Mouse (Mus musculus) granulocyte monocyte progenitor cell, adult 5-6 weeks (primary cell): ENCODE results near the gene Zan. TPM values are rescaled to one million over a fixed set of nuclear protein-coding genes. Genes with fewer than 3 reads are reported as not detected.

Source experiments
- ATAC-seq: replicated peaks from 2 replicates; pipeline ENCODE4 v1.8.0; 2016; ENCODE audit warnings: mild to moderate bottlenecking, moderate TSS enrichment, inconsistent platforms; ENCODE audit not compliant: poor library complexity, severe bottlenecking
- total RNA-seq, 2 experiments: library from RNA; stranded (forward) in 1 of 2; stranded (reverse) in 1 of 2; fragments of 200-712, 200-1000 nt in 1 of 2; fragments of >200 nt in 1 of 2; fragmentation: Nextera tagmentation in 1 of 2; gene quantifications; 2 replicates each; pipeline ENCODE4 v1.2.3; 2014 to 2017

Gene Zan
- total RNA-seq, 2 experiments from 2014 or later, result 0.05 to 4.7 TPM

GRCm38 (mm10) chr5:137335066-137335465 lies 141.8 kb downstream of the Zan start:
- ATAC-seq, result no peak

DNA sequence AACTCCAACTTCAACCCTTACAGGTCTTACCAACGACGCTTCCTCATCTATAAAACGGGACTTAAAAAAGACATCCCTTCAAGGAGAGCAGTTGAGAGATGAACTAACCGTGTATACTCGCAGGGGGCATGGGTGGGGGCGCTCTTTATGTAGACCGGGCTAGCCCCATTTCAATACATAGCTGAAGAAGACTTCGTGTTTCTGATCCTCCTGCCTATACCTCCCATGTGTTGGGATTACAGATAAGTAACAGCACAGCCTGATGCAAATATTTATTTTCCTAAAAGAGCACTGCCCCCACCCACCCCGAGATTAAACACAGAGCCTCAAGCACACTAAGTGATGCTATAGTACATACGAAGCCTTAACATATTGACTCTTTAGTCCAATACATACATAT lies 142.5 kb downstream of the Zan start:
- ATAC-seq, result no peak

GRCm38 (mm10) chr5:137333512-137334174 lies 143.2 kb downstream of the Zan start, which contains the start of gene Slc12a9:
Gene Slc12a9, minus strand, starts transcription at chr5:137333597.
- peak; percentile 91 for ATAC-seq

- ATAC-seq, result peak; percentile 15
Measured at GRCm38 (mm10) chr5:137332857-137333511, 143.9 kb downstream of the Zan start.

GRCm38 (mm10) chr5:137330910-137331309 lies 146.0 kb downstream of the Zan start:
- peak; percentile 61 for ATAC-seq

Other genes starting within 250 kb of the Zan start
- gene Ache, start 189.5 kb downstream of the Zan start, total RNA-seq (2014; fragmentation: Nextera tagmentation), result not detected in 2 replicates
- 0.04 and 0.10 TPM in 2 replicates for gene Ache, start 189.5 kb downstream of the Zan start, total RNA-seq (2017)
- 0.53 TPM in 1 of 2 replicates, not detected in the other for gene Ufsp1, start 182.4 kb downstream of the Zan start, total RNA-seq (2014; fragmentation: Nextera tagmentation)
- 0.43 and 5.2 TPM in 2 replicates for gene Ufsp1, start 182.4 kb downstream of the Zan start, total RNA-seq (2017)
- gene Srrt, start 169.4 kb downstream of the Zan start, total RNA-seq (2014; fragmentation: Nextera tagmentation), result 238 and 321 TPM in 2 replicates
- gene Srrt, start 169.4 kb downstream of the Zan start, total RNA-seq (2017), result 239 and 278 TPM in 2 replicates
- gene Trip6, start 162.7 kb downstream of the Zan start, total RNA-seq (2014; fragmentation: Nextera tagmentation), result 9.4 and 9.9 TPM in 2 replicates
- gene Trip6, start 162.7 kb downstream of the Zan start, total RNA-seq (2017), result 2.9 and 5.6 TPM in 2 replicates
- 16.3 and 26.3 TPM in 2 replicates for gene Slc12a9, start 143.5 kb downstream of the Zan start, total RNA-seq (2014; fragmentation: Nextera tagmentation)
- gene Slc12a9, start 143.5 kb downstream of the Zan start, total RNA-seq (2017), result 6.5 and 6.6 TPM in 2 replicates
- not detected in 2 replicates for gene Ephb4, start 127.0 kb downstream of the Zan start, total RNA-seq (2014; fragmentation: Nextera tagmentation)
- not detected in 2 replicates for gene Ephb4, start 127.0 kb downstream of the Zan start, total RNA-seq (2017)
- 31.2 and 36.5 TPM in 2 replicates for gene Pop7, start 25.5 kb upstream of the Zan start, total RNA-seq (2014; fragmentation: Nextera tagmentation)
- 18.3 and 28.9 TPM in 2 replicates for gene Pop7, start 25.5 kb upstream of the Zan start, total RNA-seq (2017)
- 21.0 and 21.7 TPM in 2 replicates for gene Gigyf1, start 41.5 kb upstream of the Zan start, total RNA-seq (2014; fragmentation: Nextera tagmentation)
- 5.2 and 7.7 TPM in 2 replicates for gene Gigyf1, start 41.5 kb upstream of the Zan start, total RNA-seq (2017)
- gene Epo, start 56.2 kb upstream of the Zan start, total RNA-seq (2014; fragmentation: Nextera tagmentation), result not detected in 2 replicates
- gene Epo, start 56.2 kb upstream of the Zan start, total RNA-seq (2017), result not detected in 2 replicates
- gene Gnb2, start 56.4 kb upstream of the Zan start, total RNA-seq (2014; fragmentation: Nextera tagmentation), result 335 and 473 TPM in 2 replicates
- 226 and 299 TPM in 2 replicates for gene Gnb2, start 56.4 kb upstream of the Zan start, total RNA-seq (2017)
- gene Actl6b, start 76.5 kb upstream of the Zan start, total RNA-seq (2014; fragmentation: Nextera tagmentation), result not detected in 2 replicates
- not detected in 2 replicates for gene Actl6b, start 76.5 kb upstream of the Zan start, total RNA-seq (2017)
- gene Tfr2, start 92.8 kb upstream of the Zan start, total RNA-seq (2014; fragmentation: Nextera tagmentation), result 5.8 and 20.3 TPM in 2 replicates
- 7.5 and 10.2 TPM in 2 replicates for gene Tfr2, start 92.8 kb upstream of the Zan start, total RNA-seq (2017)
- 146 and 159 TPM in 2 replicates for gene Mospd3, start 124.0 kb upstream of the Zan start, total RNA-seq (2014; fragmentation: Nextera tagmentation)
- 4.0 and 7.4 TPM in 2 replicates for gene Mospd3, start 124.0 kb upstream of the Zan start, total RNA-seq (2017)
- not detected in 2 replicates for gene Pcolce, start 136.7 kb upstream of the Zan start, total RNA-seq (2014; fragmentation: Nextera tagmentation)
- gene Pcolce, start 136.7 kb upstream of the Zan start, total RNA-seq (2017), result 0.62 TPM in 1 of 2 replicates, not detected in the other
- gene Fbxo24, start 151.9 kb upstream of the Zan start, total RNA-seq (2014; fragmentation: Nextera tagmentation), result not detected in 2 replicates
- gene Fbxo24, start 151.9 kb upstream of the Zan start, total RNA-seq (2017), result not detected in 2 replicates
- gene Lrch4, start 152.1 kb upstream of the Zan start, total RNA-seq (2014; fragmentation: Nextera tagmentation), result 57.4 and 73.0 TPM in 2 replicates
- gene Lrch4, start 152.1 kb upstream of the Zan start, total RNA-seq (2017), result 34.6 and 42.2 TPM in 2 replicates
- 13.2 and 16.4 TPM in 2 replicates for gene Gm20605, start 152.1 kb upstream of the Zan start, total RNA-seq (2014; fragmentation: Nextera tagmentation)
- 0.62 and 3.6 TPM in 2 replicates for gene Gm20605, start 152.1 kb upstream of the Zan start, total RNA-seq (2017)
- gene Sap25, start 164.3 kb upstream of the Zan start, total RNA-seq (2014; fragmentation: Nextera tagmentation), result 32.1 and 55.2 TPM in 2 replicates
- 9.7 and 20.8 TPM in 2 replicates for gene Sap25, start 164.3 kb upstream of the Zan start, total RNA-seq (2017)
- not detected in 2 replicates for gene Irs3, start 168.7 kb upstream of the Zan start, total RNA-seq (2014; fragmentation: Nextera tagmentation)
- gene Irs3, start 168.7 kb upstream of the Zan start, total RNA-seq (2017), result not detected in 2 replicates
- gene Agfg2, start 207.7 kb upstream of the Zan start, total RNA-seq (2014; fragmentation: Nextera tagmentation), result 13.7 and 15.0 TPM in 2 replicates
- 10.7 and 13.9 TPM in 2 replicates for gene Agfg2, start 207.7 kb upstream of the Zan start, total RNA-seq (2017)